Mouse (Mus musculus): ENCODE data around the gene Cenpf. TPM values are rescaled to one million over a fixed set of nuclear protein-coding genes. Genes with fewer than 3 reads are reported as not detected.

The Cenpf gene
- total RNA-seq, 2 experiments from 2014 or later = 0.03 to 0.05 TPM

- Histone ChIP-seq H3K27ac (no peak overlapping the region), H3K4me3 (no peak overlapping the region)
- intact Hi-C loops (cut with DNase I) = no loop called here
- no peak for DNase-seq
- no peak for TF ChIP-seq CTCF (IDR thresholded peaks at IDR 0.05)
These were observed 76.1 kb downstream of the Cenpf start for GRCm38 (mm10) chr1:189611775-189612174.

DNA sequence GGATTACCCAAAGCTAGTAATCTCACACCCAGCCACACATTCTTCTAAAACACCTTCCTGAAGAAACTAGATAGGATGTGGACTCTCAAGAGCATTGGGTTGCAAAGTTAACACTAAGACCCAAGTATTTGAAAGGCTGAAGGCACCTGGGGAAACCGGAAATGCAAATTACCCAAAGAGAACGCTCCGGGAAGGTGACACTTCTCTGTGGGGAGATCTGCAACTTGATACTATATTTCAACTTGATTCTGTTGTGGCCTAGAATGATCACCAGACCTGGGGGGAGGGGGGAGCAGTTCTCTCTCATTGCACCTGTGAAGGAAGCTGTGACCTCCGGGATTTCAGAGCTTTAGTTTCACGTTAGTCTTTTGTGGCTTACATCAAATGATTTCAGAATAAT is 79.2 kb downstream of the Cenpf start:
- TF ChIP-seq CTCF (IDR thresholded peaks at IDR 0.05) = no peak

GRCm38 (mm10) chr1:189608039-189608438 is 79.8 kb downstream of the Cenpf start:
- no peak overlapping the region for H3K27ac ChIP-seq
- no peak for TF ChIP-seq CTCF (IDR thresholded peaks at IDR 0.05)
- no peak for DNase-seq
- H3K4me3 ChIP-seq = no peak overlapping the region
- intact Hi-C loops (cut with DNase I) = no loop called here

More for the DNA sequence above, 79.2 kb downstream of the Cenpf start:
- Histone ChIP-seq H3K4me3 (no peak overlapping the region), H3K27ac (no peak overlapping the region)
- no peak for DNase-seq
- intact Hi-C loops (cut with DNase I) = no loop called here

DNA sequence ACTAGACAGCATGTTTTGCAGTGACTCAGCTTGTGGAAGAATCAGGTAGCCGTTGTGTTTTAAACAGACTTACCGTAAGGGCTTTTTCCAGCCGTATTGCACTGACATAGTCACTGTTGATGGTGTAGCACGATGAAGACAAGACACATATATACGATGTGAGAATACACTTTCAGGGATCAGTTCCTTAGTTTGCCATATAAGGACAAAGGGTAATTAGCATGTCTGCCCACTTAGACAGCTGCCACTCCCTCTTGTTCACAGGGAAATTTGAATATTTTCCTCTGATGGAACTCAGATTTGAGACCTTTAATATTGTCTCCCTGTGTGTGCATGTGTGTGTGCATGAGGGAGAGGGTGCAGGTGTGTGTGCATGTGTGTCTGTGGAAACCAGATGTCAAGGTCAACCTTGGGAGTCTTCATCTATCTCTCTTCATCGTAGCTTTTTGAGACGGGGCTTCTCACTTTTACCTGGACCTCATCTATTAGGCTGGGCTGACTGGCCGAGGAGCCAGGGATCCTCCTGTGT is 82.2 kb downstream of the Cenpf start:
- no peak for DNase-seq
- H3K4me3 ChIP-seq = no peak overlapping the region
- no peak for TF ChIP-seq CTCF (IDR thresholded peaks at IDR 0.05)
- H3K27ac ChIP-seq = no peak overlapping the region
- intact Hi-C loops (cut with DNase I) = no loop called here

- Histone ChIP-seq H3K27ac (no peak overlapping the region), H3K4me3 (no peak overlapping the region)
- no peak for DNase-seq
- TF ChIP-seq CTCF (IDR thresholded peaks at IDR 0.05) = no peak
- intact Hi-C loops (cut with DNase I) = no loop called here
These were observed 90.8 kb downstream of the Cenpf start for GRCm38 (mm10) chr1:189597096-189597495.

Other genes starting within 250 kb of the Cenpf start
- 10 to 100 TPM in 1 of 2 experiments, 1 to 10 TPM in 1; 9.3 to 15.1 TPM for gene Ptpn14, start 40.2 kb upstream of the Cenpf start, total RNA-seq (2021)
- gene Smyd2, start 234.3 kb upstream of the Cenpf start, total RNA-seq (2021) = 100 to 1,000 TPM; 200 to 329 TPM

Data from gastrocnemius, adult 2 months (tissue).